Mouse (Mus musculus) myocyte (in vitro differentiated cells): ENCODE data around the gene Zmynd8. TPM values are rescaled to one million over a fixed set of nuclear protein-coding genes. Genes with fewer than 3 reads are reported as not detected.

Source experiments
- H3K27me3 ChIP-seq: one replicate; pipeline ENCODE4 v1.6.1; 2011; ENCODE audit not compliant: control insufficient read depth, insufficient read depth, insufficient read length
- H3K36me3 ChIP-seq: one replicate; pipeline ENCODE4 v1.6.1; 2011; ENCODE audit not compliant: control insufficient read depth, insufficient read depth
- H3K4me2 ChIP-seq: one replicate; pipeline ENCODE4 v1.6.1; 2011; ENCODE audit warnings: low read depth, control low read depth
- H3K4me3 ChIP-seq: one replicate; pipeline ENCODE4 v1.5.1; 2011; ENCODE audit warnings: mild to moderate bottlenecking, control low read depth, moderate library complexity
- H3K79me2 ChIP-seq: one replicate; pipeline ENCODE4 v1.6.1; 2011; ENCODE audit not compliant: control insufficient read depth, insufficient read depth
- H3ac ChIP-seq: one replicate; pipeline ENCODE4 v1.6.1; 2011; ENCODE audit not compliant: control insufficient read depth, insufficient read length
- CEBPB ChIP-seq: IDR thresholded peaks from 2 replicates; pipeline ENCODE4 v1.6.1; 2011; ENCODE audit warnings: mild to moderate bottlenecking, moderate library complexity; ENCODE audit not compliant: poor library complexity, insufficient read depth, severe bottlenecking
- E2F4 ChIP-seq: IDR thresholded peaks from one replicate; pipeline ENCODE4 v1.6.1; 2011; ENCODE audit warnings: mild to moderate bottlenecking, control low read depth, moderate library complexity; ENCODE audit not compliant: insufficient read depth
- MAX ChIP-seq: IDR thresholded peaks from one replicate; pipeline ENCODE4 v1.6.1; 2011; ENCODE audit warnings: low read depth, mild to moderate bottlenecking, control low read depth
- MYOD1 ChIP-seq, 3 experiments: IDR thresholded peaks; one replicate each; pipeline ENCODE4 v1.6.1; 2011; ENCODE audit warnings: control low read depth in 2 of 3, low read depth in 2 of 3, mild to moderate bottlenecking in 2 of 3, moderate library complexity in 1 of 3; ENCODE audit not compliant: insufficient read length in 2 of 3, control insufficient read depth in 1 of 3
- MYOG ChIP-seq, 3 experiments: IDR thresholded peaks; one replicate each; pipeline ENCODE4 v1.6.1; 2011; ENCODE audit warnings: control low read depth in 2 of 3, low read depth in 2 of 3, mild to moderate bottlenecking in 2 of 3; ENCODE audit not compliant: insufficient read length in 2 of 3, control insufficient read depth in 1 of 3, insufficient read depth in 1 of 3
- POLR2A ChIP-seq: IDR thresholded peaks from one replicate; pipeline ENCODE4 v1.6.1; 2011; ENCODE audit warnings: low read depth, mild to moderate bottlenecking, control low read depth, moderate library complexity; ENCODE audit not compliant: insufficient read length
- POLR2AphosphoS2 ChIP-seq: IDR thresholded peaks from one replicate; pipeline ENCODE4 v1.6.1; 2011; ENCODE audit warnings: low read depth, control low read depth; ENCODE audit not compliant: insufficient read length
- REST ChIP-seq: IDR thresholded peaks from one replicate; pipeline ENCODE4 v1.6.1; 2011; ENCODE audit warnings: mild to moderate bottlenecking, control low read depth, moderate library complexity; ENCODE audit not compliant: insufficient read depth, insufficient read length
- SRF ChIP-seq: IDR thresholded peaks from one replicate; pipeline ENCODE4 v1.6.1; 2011; ENCODE audit warnings: low read depth; ENCODE audit not compliant: control insufficient read depth, insufficient read length
- TCF12 ChIP-seq: IDR thresholded peaks from one replicate; pipeline ENCODE4 v1.6.1; 2011; ENCODE audit warnings: mild to moderate bottlenecking, control low read depth; ENCODE audit not compliant: poor library complexity, insufficient read depth, severe bottlenecking
- TCF3 ChIP-seq: IDR thresholded peaks from one replicate; pipeline ENCODE4 v1.6.1; 2011; ENCODE audit warnings: low read depth, control low read depth; ENCODE audit not compliant: insufficient read length
- USF1 ChIP-seq: IDR thresholded peaks from one replicate; pipeline ENCODE4 v1.6.1; 2011; ENCODE audit warnings: low read depth, mild to moderate bottlenecking, control low read depth, moderate library complexity
- polyA plus RNA-seq: library from polyadenylated mRNA; unstranded; fragments of >200 nt; fragmentation: generic; extraction: Trizol; gene quantifications from one replicate; pipeline ENCODE4 v1.2.1, GENCODE M21; 2012; ENCODE audit warnings: missing spikeins

Gene Zmynd8
- polyA plus RNA-seq, 1 experiment = 20.9 TPM

DNA sequence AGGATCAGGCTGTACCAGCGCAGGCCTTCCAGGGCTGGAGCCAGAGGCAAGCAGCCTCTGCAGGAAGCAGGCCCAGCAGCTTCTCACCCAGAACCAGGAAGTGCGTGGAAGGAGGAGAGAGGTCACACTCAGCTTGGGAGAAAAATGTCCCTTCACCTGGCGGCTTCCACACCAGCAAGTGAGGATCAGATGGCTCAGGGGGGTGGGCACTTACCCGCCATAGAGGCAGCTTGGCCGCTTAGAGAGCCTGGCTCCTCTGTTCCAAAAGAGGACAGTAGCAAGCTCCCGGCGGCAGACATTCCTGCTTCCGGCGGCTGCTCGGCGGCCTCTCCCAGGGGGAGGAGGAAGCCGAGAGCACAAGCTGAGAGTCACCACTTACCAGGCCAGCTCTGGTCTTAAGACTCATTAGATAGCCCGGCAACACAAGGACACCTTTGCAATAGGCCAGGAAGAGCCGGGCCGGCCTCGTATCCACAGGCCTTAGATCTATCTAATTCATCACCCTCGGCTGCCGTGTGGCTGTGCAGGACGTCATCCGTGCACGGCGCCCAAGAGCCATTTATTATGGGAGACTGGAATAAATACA is 40.9 kb downstream of the Zmynd8 start:
- Histone ChIP-seq H3K4me2 (peak overlapping the region; percentile 91), H3K4me3 (peak overlapping the region; percentile 15), H3ac (no peak overlapping the region), H3K36me3 (no peaks in the 10 kb centered on the region), H3K79me2 (peaks cover 74% of the 10 kb centered on the region), H3K27me3 (no peaks in the 10 kb centered on the region)
- TF ChIP-seq E2F4 (no peak), TCF3 (no peak), TCF12 (no peak), USF1 (no peak), MAX (no peak), CEBPB (no peak), MYOG (IDR thresholded peaks at IDR 0.05; ENCODE audit: control insufficient read depth in 1 of 3, insufficient read depth in 1 of 3, insufficient read length in 2 of 3, low read depth in 2 of 3) (no peak), REST (no peak), POLR2A (no peak), SRF (no peak), POLR2AphosphoS2 (no peak), MYOD1 (IDR thresholded peaks at IDR 0.05; ENCODE audit: control insufficient read depth in 1 of 3, insufficient read length in 2 of 3, low read depth in 2 of 3) (no peak)

DNA sequence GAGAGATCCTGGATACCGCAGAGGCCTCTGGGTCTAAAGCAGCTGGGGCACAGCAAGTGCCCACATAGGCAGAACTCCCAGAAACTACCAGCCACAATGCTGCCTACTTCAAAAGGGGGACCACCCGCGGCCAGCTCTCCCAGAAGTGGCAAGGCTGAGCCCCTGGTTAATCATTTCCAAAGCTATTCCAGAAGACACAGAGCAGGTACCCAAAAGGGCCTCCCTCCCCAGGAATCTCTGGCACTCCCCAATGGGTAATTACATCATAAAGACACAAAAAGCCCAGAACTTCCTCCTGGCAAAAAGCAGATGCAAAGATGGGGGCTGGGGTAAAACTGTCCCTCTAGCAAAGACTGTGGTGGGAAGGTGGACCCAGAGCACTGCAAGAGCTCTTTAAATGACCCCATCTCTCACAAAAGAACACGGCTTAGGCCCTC is 41.4 kb downstream of the Zmynd8 start:
- no peaks in the 10 kb centered on the region for H3K36me3 ChIP-seq
- H3K79me2 ChIP-seq = peaks cover 74% of the 10 kb centered on the region
- no peak overlapping the region for H3ac ChIP-seq
- no peaks in the 10 kb centered on the region for H3K27me3 ChIP-seq
- TF ChIP-seq MYOG (IDR thresholded peaks at IDR 0.05; ENCODE audit: control insufficient read depth in 1 of 3, insufficient read depth in 1 of 3, insufficient read length in 2 of 3, low read depth in 2 of 3) (no peak), USF1 (no peak), CEBPB (0 out of 2 replicates have a peak, but pooled peaks have one; percentile 30), MAX (no peak)
- H3K4me3 ChIP-seq = peak overlapping the region; percentile 15
- H3K4me2 ChIP-seq = peak overlapping the region; percentile 91

DNA sequence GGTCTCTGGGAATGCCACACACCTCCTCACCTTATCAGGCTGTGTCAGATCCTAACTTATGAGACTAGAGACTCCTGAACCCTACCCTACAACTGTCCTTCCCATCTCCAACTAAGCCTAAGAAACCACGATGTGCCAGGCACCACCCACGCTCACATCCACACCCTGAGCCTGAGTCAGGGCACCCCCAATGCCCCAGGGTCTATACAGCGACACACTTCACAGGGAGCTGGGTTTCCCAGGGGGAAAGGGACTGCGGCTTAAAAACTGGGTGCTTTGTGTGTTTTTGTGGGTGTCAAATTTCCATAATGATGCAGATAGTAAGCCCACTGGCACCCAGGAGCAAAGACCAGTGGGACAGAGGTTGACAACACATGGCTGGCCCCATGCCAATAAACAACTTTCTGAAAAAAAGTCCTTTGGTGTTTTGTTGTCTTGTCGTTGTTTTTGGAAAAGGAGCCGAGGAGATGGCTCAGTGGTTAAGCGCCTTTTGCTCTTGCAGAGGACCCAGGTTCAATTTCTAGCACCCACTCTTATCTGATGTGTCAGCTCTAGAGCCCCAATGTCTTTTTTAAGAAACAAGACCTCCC is 42.1 kb downstream of the Zmynd8 start:
- TF ChIP-seq MYOD1 (IDR thresholded peaks at IDR 0.05; ENCODE audit: control insufficient read depth in 1 of 3, insufficient read length in 2 of 3, low read depth in 2 of 3) = peak in 1 of 3 experiments; percentile 33
- TF ChIP-seq SRF = no peak
- Histone ChIP-seq H3K36me3 (no peaks in the 10 kb centered on the region), H3K4me2 (peak overlapping the region; percentile 91), H3K27me3 (no peaks in the 10 kb centered on the region), H3K4me3 (no peak overlapping the region), H3K79me2 (peaks cover 74% of the 10 kb centered on the region), H3ac (no peak overlapping the region)

DNA sequence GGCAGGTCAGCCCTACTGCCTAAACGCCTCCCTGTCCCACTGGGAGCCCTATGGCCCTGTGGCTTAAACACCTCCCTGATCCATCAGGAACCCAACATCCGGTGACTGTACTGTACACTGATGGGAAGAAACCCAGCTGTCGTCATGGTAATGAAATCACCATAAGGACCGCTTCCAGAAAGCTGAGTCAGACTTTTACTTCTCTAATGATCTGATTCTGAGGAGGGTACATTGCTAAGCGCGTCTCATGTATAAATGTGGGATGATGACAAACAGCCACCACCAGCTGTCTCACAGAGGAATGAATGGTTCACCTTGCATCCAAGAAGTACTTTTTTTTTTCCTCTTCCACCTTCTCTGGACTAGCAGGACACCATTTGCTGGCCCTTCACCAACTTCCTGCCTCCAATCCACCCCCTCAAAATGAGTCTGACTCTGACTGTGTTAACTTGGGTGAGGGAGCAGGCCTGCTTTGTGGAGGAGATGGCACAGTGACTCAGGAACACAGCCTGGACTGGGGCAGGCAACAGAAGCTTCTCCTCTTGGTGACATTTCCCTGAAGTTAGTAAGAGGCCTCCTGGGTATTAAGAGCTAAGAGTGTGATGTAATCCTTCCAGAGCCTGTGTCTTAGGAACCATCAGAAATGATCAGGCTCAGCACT is 43.0 kb downstream of the Zmynd8 start:
- Histone ChIP-seq H3ac (no peak overlapping the region), H3K36me3 (peaks cover 5% of the 10 kb centered on the region), H3K27me3 (no peaks in the 10 kb centered on the region), H3K79me2 (peaks cover 69% of the 10 kb centered on the region), H3K4me2 (peak overlapping the region; percentile 91), H3K4me3 (no peak overlapping the region)
- TF ChIP-seq E2F4 (no peak), POLR2AphosphoS2 (no peak), USF1 (no peak), MYOD1 (IDR thresholded peaks at IDR 0.05; ENCODE audit: control insufficient read depth in 1 of 3, insufficient read length in 2 of 3, low read depth in 2 of 3) (peak in 2 of 3 experiments; percentile 53 to 74), CEBPB (peak; percentile 49; the same call in 1 of the 2 replicates), MAX (no peak), POLR2A (peak; percentile 20), TCF12 (no peak), TCF3 (no peak), SRF (no peak), REST (no peak), MYOG (IDR thresholded peaks at IDR 0.05; ENCODE audit: control insufficient read depth in 1 of 3, insufficient read depth in 1 of 3, insufficient read length in 2 of 3, low read depth in 2 of 3) (peak in 2 of 3 experiments; percentile 25 to 73)
